Mouse (Mus musculus) midbrain, postnatal 0 days (tissue): ENCODE data around the gene Siva1. TPM values are rescaled to one million over a fixed set of nuclear protein-coding genes. Genes with fewer than 3 reads are reported as not detected.
A peak's percentile ranks its signal among the peaks of the same experiment; 100 is the strongest.

Experiments used
- ATAC-seq: fragments of 200-750 bp; cut with Nextera tagmentation; 2 replicates; pipeline ENCODE4 v1.8.0; 2017; ENCODE audit warnings: moderate number of reproducible peaks, mild to moderate bottlenecking, moderate TSS enrichment, moderate library complexity; ENCODE audit not compliant: low FRiP score
- DNase-seq: peaks from one replicate; pipeline ENCODE4 v3.0.0-alpha.2; 2015; ENCODE audit warnings: low spot score
- H3K27ac ChIP-seq: fragments of 300-500 bp; sonication (generic); 2 replicates; pipeline ENCODE4 v1.5.1; 2014; ENCODE audit warnings: low read depth, mild to moderate bottlenecking, low read length, mixed read lengths
- H3K27me3 ChIP-seq: fragments of 300-500 bp; sonication (generic); 2 replicates; pipeline ENCODE4 v1.6.1; 2014; ENCODE audit warnings: low read length, control low read depth, mixed read lengths; ENCODE audit not compliant: insufficient read depth
- H3K36me3 ChIP-seq: fragments of 300-500 bp; sonication (generic); 2 replicates; pipeline ENCODE4 v1.6.1; 2014; ENCODE audit warnings: low read length, control low read depth, mixed read lengths; ENCODE audit not compliant: insufficient read depth
- H3K4me1 ChIP-seq: fragments of 300-500 bp; sonication (generic); 2 replicates; pipeline ENCODE4 v1.6.1; 2014; ENCODE audit warnings: mild to moderate bottlenecking, control low read depth, antibody characterized with exemption, low read length, mixed read lengths; ENCODE audit not compliant: insufficient read depth
- H3K4me2 ChIP-seq: fragments of 300-500 bp; sonication (generic); 2 replicates; pipeline ENCODE4 v1.6.1; 2014; ENCODE audit warnings: low read depth, mild to moderate bottlenecking, low read length, mixed read lengths; ENCODE audit not compliant: poor library complexity, severe bottlenecking
- H3K4me3 ChIP-seq: fragments of 300-500 bp; sonication (generic); 2 replicates; pipeline ENCODE4 v1.5.1; 2014; ENCODE audit warnings: low read depth, mild to moderate bottlenecking, low read length, moderate library complexity
- H3K9ac ChIP-seq: fragments of 300-500 bp; sonication (generic); replicated peaks from 2 replicates; pipeline ENCODE4 v1.6.1; 2014; ENCODE audit warnings: mild to moderate bottlenecking, low read length, moderate library complexity, mixed read lengths; ENCODE audit not compliant: poor library complexity, severe bottlenecking
- H3K9me3 ChIP-seq: fragments of 300-500 bp; sonication (generic); 2 replicates; pipeline ENCODE4 v1.6.1; 2016; ENCODE audit warnings: low read length, control low read depth
- CTCF ChIP-seq: IDR thresholded peaks from 2 replicates; pipeline ENCODE4 v1.5.1; 2016; ENCODE audit warnings: antibody characterized with exemption, mild to moderate bottlenecking
- WGBS: fragments of 180-500 bp; shearing (Covaris S2); extraction: QIAGEN DNeasy Blood & Tissue Kit; methylation state at CpG from one replicate; pipeline ENCODE4 v1.1.7; 2014; 5-methylcytosine and 5-hydroxymethylcytosine counted together
- polyA plus RNA-seq: library from polyadenylated mRNA; unstranded; fragments of >200 nt; fragmentation: Nextera tagmentation; extraction: Ambion mirVana; gene quantifications from 2 replicates; pipeline ENCODE4 v1.2.1, GENCODE M21; 2015
- total RNA-seq: library from RNA; depleted of rRNA; stranded (reverse); fragments of >200 nt; gene quantifications from 2 replicates; pipeline ENCODE4 v1.2.3, GENCODE M21; 2014

Siva1 gene
- total and polyA plus RNA-seq, 2 experiments from 2014 or later: 25.4 to 43.4 TPM

GRCm38 (mm10) chr12:112609031-112609430, 35.4 kb upstream of the Siva1 start:
- H3K9me3 ChIP-seq: no peaks in the 10 kb centered on the region

GRCm38 (mm10) chr12:112616668-112617067, 27.8 kb upstream of the Siva1 start:
- no peak overlapping the region for H3K4me3 ChIP-seq
- peaks cover 6% of the 10 kb centered on the region; the same call in 1 of the 2 replicates for H3K27me3 ChIP-seq
- ATAC-seq (no peak), DNase-seq (no peak)
- no peaks in the 10 kb centered on the region for H3K4me1 ChIP-seq
- H3K9ac ChIP-seq: no peak overlapping the region
- 55% methylated on average over 9 of the region's 9 CpGs for WGBS
- H3K27ac ChIP-seq: no peak overlapping the region
- no peak overlapping the region for H3K4me2 ChIP-seq
- no peak for TF ChIP-seq CTCF
- H3K9me3 ChIP-seq: no peaks in the 10 kb centered on the region
- no peaks in the 10 kb centered on the region for H3K36me3 ChIP-seq

More at GRCm38 (mm10) chr12:112609031-112609430, 35.4 kb upstream of the Siva1 start:
- no peaks in the 10 kb centered on the region for H3K36me3 ChIP-seq
- no peak overlapping the region for H3K9ac ChIP-seq
- ATAC-seq: no peak
- H3K27ac ChIP-seq: no peak overlapping the region
- DNase-seq: no peak
- no peak overlapping the region for H3K4me2 ChIP-seq
- H3K4me3 ChIP-seq: no peak overlapping the region
- H3K27me3 ChIP-seq: no peaks in the 10 kb centered on the region
- TF ChIP-seq CTCF: no peak
- no peaks in the 10 kb centered on the region for H3K4me1 ChIP-seq
- WGBS: 93% methylated on average over 10 of the region's 10 CpGs

GRCm38 (mm10) chr12:112617184-112617583, 27.3 kb upstream of the Siva1 start:
- H3K4me1 ChIP-seq: no peaks in the 10 kb centered on the region
- H3K9me3 ChIP-seq: no peaks in the 10 kb centered on the region
- 87% methylated on average over 11 of the region's 11 CpGs for WGBS
- no peak for TF ChIP-seq CTCF
- H3K9ac ChIP-seq: no peak overlapping the region
- H3K27ac ChIP-seq: no peak overlapping the region
- H3K4me2 ChIP-seq: no peak overlapping the region
- ATAC-seq (no peak), DNase-seq (peak; percentile 22)
- H3K36me3 ChIP-seq: no peaks in the 10 kb centered on the region
- no peak overlapping the region for H3K4me3 ChIP-seq
- H3K27me3 ChIP-seq: peaks cover 10% of the 10 kb centered on the region

GRCm38 (mm10) chr12:112617898-112618380, 26.5 kb upstream of the Siva1 start:
- H3K9ac ChIP-seq: no peak overlapping the region
- H3K4me2 ChIP-seq: no peak overlapping the region
- no peaks in the 10 kb centered on the region for H3K4me1 ChIP-seq
- H3K36me3 ChIP-seq: no peaks in the 10 kb centered on the region
- DNase-seq (peak; percentile 72), ATAC-seq (peak; percentile 42; the same call in 1 of the 2 replicates)
- peaks cover 14% of the 10 kb centered on the region for H3K27me3 ChIP-seq
- H3K9me3 ChIP-seq: no peaks in the 10 kb centered on the region
- peak; percentile 75 for TF ChIP-seq CTCF
- 15% methylated on average over 8 of the region's 8 CpGs for WGBS
- H3K4me3 ChIP-seq: no peak overlapping the region
- H3K27ac ChIP-seq: no peak overlapping the region

- no peak for ATAC-seq
- Histone ChIP-seq H3K4me3 (peak overlapping the region; percentile 50), H3K36me3 (no peaks in the 10 kb centered on the region), H3K4me1 (no peaks in the 10 kb centered on the region), H3K27me3 (peaks cover 14% of the 10 kb centered on the region), H3K4me2 (peak overlapping the region; percentile 91), H3K27ac (no peak overlapping the region), H3K9ac (peak overlapping the region; percentile 67; the same call in 1 of the 2 replicates), H3K9me3 (no peaks in the 10 kb centered on the region)
- no peak for TF ChIP-seq CTCF
- no peak for DNase-seq
- 25% methylated on average over 13 of the region's 13 CpGs for WGBS
Measured at GRCm38 (mm10) chr12:112618981-112619685, 25.3 kb upstream of the Siva1 start.

GRCm38 (mm10) chr12:112619686-112620353, 24.7 kb upstream of the Siva1 start, which contains the start of gene Adssl1:
Gene Adssl1, plus strand, starts transcription at chr12:112620045.
- peak within 1 kb of the TSS; percentile 91 for H3K4me2 ChIP-seq
- peak within 1 kb of the TSS; percentile 50 for H3K4me3 ChIP-seq
- no peaks in the 10 kb centered on the region for H3K9me3 ChIP-seq
- H3K36me3 ChIP-seq: no peaks in the 10 kb centered on the region
- no peak within 1 kb of the TSS for H3K27ac ChIP-seq
- WGBS: 2% methylated on average over 49 of the region's 56 CpGs
- no peak for TF ChIP-seq CTCF
- ATAC-seq (peak; percentile 50), DNase-seq (peak; percentile 47)
- H3K9ac ChIP-seq: peak within 1 kb of the TSS; percentile 67
- H3K27me3 ChIP-seq: peaks cover 14% of the 10 kb centered on the region
- H3K4me1 ChIP-seq: no peaks in the 10 kb centered on the region
